Mouse (Mus musculus): ENCODE results near the gene Clcn5.

DNA sequence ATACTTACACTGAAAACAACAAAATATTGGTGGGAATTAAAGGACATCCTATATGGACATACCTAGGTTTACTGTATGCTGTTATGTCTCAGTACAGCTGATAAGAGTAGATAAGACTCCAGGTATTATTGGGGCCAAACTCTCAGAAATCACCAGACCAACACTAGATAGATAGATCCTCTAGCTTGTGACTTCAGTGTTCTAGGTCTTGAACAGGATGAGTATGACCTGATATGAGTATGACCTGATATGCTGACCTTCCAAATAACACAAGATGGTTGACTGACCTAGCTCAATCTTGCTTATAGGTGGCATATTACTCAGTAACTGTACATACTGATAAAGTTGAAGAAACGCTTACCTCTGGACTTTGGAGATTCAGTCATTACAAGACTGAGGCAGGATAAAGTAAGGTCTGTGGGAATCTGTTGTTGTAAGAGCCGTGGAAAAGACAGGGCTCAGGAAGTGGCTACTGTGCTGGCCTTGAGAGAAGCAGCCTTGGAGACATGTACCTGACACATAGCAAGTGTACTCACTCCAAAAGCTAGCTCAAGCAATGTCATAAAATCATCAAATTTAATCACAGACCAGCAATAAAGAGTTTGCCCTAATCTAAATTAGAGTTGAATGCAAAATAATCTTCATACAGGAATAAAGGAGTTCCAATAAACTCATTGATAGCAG, 32.0 kb downstream of the Clcn5 start:
- TF ChIP-seq CTCF (IDR thresholded peaks at IDR 0.05; ENCODE audit: control insufficient read depth, insufficient read depth, insufficient read length) (no peak), CEBPB (IDR thresholded peaks at IDR 0.05; ENCODE audit: low read depth) (no peak), MAX (IDR thresholded peaks at IDR 0.05) (no peak), FOSL1 (IDR thresholded peaks at IDR 0.05; ENCODE audit: insufficient read depth, low read length, poor library complexity, severe bottlenecking) (no peak)

All from C2C12 (cell line).